Mouse (Mus musculus): ENCODE measurements around the gene Npepps. TPM values are rescaled to one million over a fixed set of nuclear protein-coding genes. Genes with fewer than 3 reads are reported as not detected.

Gene Npepps
- polyA plus RNA-seq, 1 experiment from 2014 or later: 43.4 TPM

- ATAC-seq (ENCODE audit: low FRiP score, low TSS enrichment) (peak; percentile 76), DNase-seq (ENCODE audit: low spot score) (peak; percentile 81)
- no peaks in the 10 kb centered on the region for H3K27me3 ChIP-seq (ENCODE audit: control insufficient read depth, insufficient read depth, low read length)
- no peaks in the 10 kb centered on the region for H3K9me3 ChIP-seq (ENCODE audit: control insufficient read depth, low read length)
- WGBS: 1% methylated on average over 25 of the region's 25 CpGs
- H3K4me3 ChIP-seq (ENCODE audit: low read depth, low read length): peak overlapping the region; percentile 40
- H3K9ac ChIP-seq (ENCODE audit: low read length): peak overlapping the region; percentile 56
- H3K27ac ChIP-seq (replicated peaks): peak overlapping the region; percentile 91
- H3K4me1 ChIP-seq (replicated peaks; ENCODE audit: control insufficient read depth, insufficient read depth): no peaks in the 10 kb centered on the region
- H3K36me3 ChIP-seq (ENCODE audit: control insufficient read depth, insufficient read depth, low read length): no peaks in the 10 kb centered on the region
- H3K4me2 ChIP-seq (replicated peaks; ENCODE audit: low read depth): peak overlapping the region; percentile 53
- peak; percentile 91 for TF ChIP-seq CTCF (IDR thresholded peaks at IDR 0.05; ENCODE audit: low read depth)
- TF ChIP-seq EP300 (optimal IDR thresholded peaks at IDR 0.05): no peak
Measured at GRCm38 (mm10) chr11:97309911-97310571, 29.6 kb upstream of the Npepps start.

GRCm38 (mm10) chr11:97309451-97309836, 29.0 kb upstream of the Npepps start:
- Histone ChIP-seq H3K36me3 (ENCODE audit: control insufficient read depth, insufficient read depth, low read length) (no peaks in the 10 kb centered on the region), H3K9ac (ENCODE audit: low read length) (peak overlapping the region; percentile 56), H3K4me2 (replicated peaks; ENCODE audit: low read depth) (peak overlapping the region; percentile 53), H3K9me3 (ENCODE audit: control insufficient read depth, low read length) (no peaks in the 10 kb centered on the region), H3K4me3 (ENCODE audit: low read depth, low read length) (peak overlapping the region; percentile 40), H3K27ac (replicated peaks) (peak overlapping the region; percentile 91), H3K27me3 (ENCODE audit: control insufficient read depth, insufficient read depth, low read length) (no peaks in the 10 kb centered on the region), H3K4me1 (replicated peaks; ENCODE audit: control insufficient read depth, insufficient read depth) (no peaks in the 10 kb centered on the region)
- 1% methylated on average over 9 of the region's 9 CpGs for WGBS
- TF ChIP-seq EP300 (optimal IDR thresholded peaks at IDR 0.05): no peak
- TF ChIP-seq CTCF (IDR thresholded peaks at IDR 0.05; ENCODE audit: low read depth): no peak
- peak; percentile 87 for ATAC-seq (ENCODE audit: low FRiP score, low TSS enrichment)
- DNase-seq (ENCODE audit: low spot score): peak; percentile 89

- H3K9ac ChIP-seq (ENCODE audit: low read length): peak overlapping the region; percentile 56
- ATAC-seq (ENCODE audit: low FRiP score, low TSS enrichment) (peak; percentile 60; the same call in 1 of the 2 replicates), DNase-seq (ENCODE audit: low spot score) (no peak)
- H3K4me2 ChIP-seq (replicated peaks; ENCODE audit: low read depth): peak overlapping the region; percentile 53
- H3K27me3 ChIP-seq (ENCODE audit: control insufficient read depth, insufficient read depth, low read length): no peaks in the 10 kb centered on the region
- H3K4me1 ChIP-seq (replicated peaks; ENCODE audit: control insufficient read depth, insufficient read depth): no peaks in the 10 kb centered on the region
- no peaks in the 10 kb centered on the region for H3K9me3 ChIP-seq (ENCODE audit: control insufficient read depth, low read length)
- H3K4me3 ChIP-seq (ENCODE audit: low read depth, low read length): peak overlapping the region; percentile 40; the same call in 1 of the 2 replicates
- 20% methylated on average over 3 of the region's 3 CpGs for WGBS
- H3K27ac ChIP-seq (replicated peaks): peak overlapping the region; percentile 91
- no peaks in the 10 kb centered on the region for H3K36me3 ChIP-seq (ENCODE audit: control insufficient read depth, insufficient read depth, low read length)
- TF ChIP-seq EP300 (optimal IDR thresholded peaks at IDR 0.05) (no peak), CTCF (IDR thresholded peaks at IDR 0.05; ENCODE audit: low read depth) (no peak)
Measured at GRCm38 (mm10) chr11:97308806-97309450, 28.5 kb upstream of the Npepps start.

GRCm38 (mm10) chr11:97307294-97308069, 27.0 kb upstream of the Npepps start:
- Histone ChIP-seq H3K4me3 (ENCODE audit: low read depth, low read length) (no peak overlapping the region), H3K27ac (replicated peaks) (no peak overlapping the region), H3K4me2 (replicated peaks; ENCODE audit: low read depth) (no peak overlapping the region), H3K9ac (ENCODE audit: low read length) (no peak overlapping the region), H3K27me3 (ENCODE audit: control insufficient read depth, insufficient read depth, low read length) (no peaks in the 10 kb centered on the region), H3K9me3 (ENCODE audit: control insufficient read depth, low read length) (no peaks in the 10 kb centered on the region), H3K4me1 (replicated peaks; ENCODE audit: control insufficient read depth, insufficient read depth) (peaks cover 4% of the 10 kb centered on the region), H3K36me3 (ENCODE audit: control insufficient read depth, insufficient read depth, low read length) (no peaks in the 10 kb centered on the region)
- DNase-seq (ENCODE audit: low spot score) (no peak), ATAC-seq (ENCODE audit: low FRiP score, low TSS enrichment) (no peak)
- TF ChIP-seq CTCF (IDR thresholded peaks at IDR 0.05; ENCODE audit: low read depth) (no peak), EP300 (optimal IDR thresholded peaks at IDR 0.05) (no peak)
- 90% methylated on average over 11 of the region's 11 CpGs for WGBS

- H3K4me3 ChIP-seq (ENCODE audit: low read depth, low read length): no peak overlapping the region
- H3K4me1 ChIP-seq (replicated peaks; ENCODE audit: control insufficient read depth, insufficient read depth): peaks cover 7% of the 10 kb centered on the region
- no peaks in the 10 kb centered on the region for H3K36me3 ChIP-seq (ENCODE audit: control insufficient read depth, insufficient read depth, low read length)
- H3K27me3 ChIP-seq (ENCODE audit: control insufficient read depth, insufficient read depth, low read length): no peaks in the 10 kb centered on the region
- ATAC-seq (ENCODE audit: low FRiP score, low TSS enrichment): no peak
- peak overlapping the region; percentile 49; the same call in 1 of the 2 replicates for H3K27ac ChIP-seq (replicated peaks)
- 25% methylated on average over 5 of the region's 5 CpGs for WGBS
- TF ChIP-seq EP300 (optimal IDR thresholded peaks at IDR 0.05): no peak
- no peak for TF ChIP-seq CTCF (IDR thresholded peaks at IDR 0.05; ENCODE audit: low read depth)
- no peak for DNase-seq (ENCODE audit: low spot score)
- H3K9me3 ChIP-seq (ENCODE audit: control insufficient read depth, low read length): no peaks in the 10 kb centered on the region
- no peak overlapping the region for H3K4me2 ChIP-seq (replicated peaks; ENCODE audit: low read depth)
- no peak overlapping the region for H3K9ac ChIP-seq (ENCODE audit: low read length)
Measured at GRCm38 (mm10) chr11:97304631-97305030, 24.2 kb upstream of the Npepps start.

Data from stomach, postnatal 0 days (tissue).